Mouse (Mus musculus): Measurements from ENCODE around the gene Exoc6b. TPM values are rescaled to one million over a fixed set of nuclear protein-coding genes. Genes with fewer than 3 reads are reported as not detected.

The Exoc6b gene
- total RNA-seq, 2 experiments from 2014 or later = 41.8 to 44.0 TPM

DNA sequence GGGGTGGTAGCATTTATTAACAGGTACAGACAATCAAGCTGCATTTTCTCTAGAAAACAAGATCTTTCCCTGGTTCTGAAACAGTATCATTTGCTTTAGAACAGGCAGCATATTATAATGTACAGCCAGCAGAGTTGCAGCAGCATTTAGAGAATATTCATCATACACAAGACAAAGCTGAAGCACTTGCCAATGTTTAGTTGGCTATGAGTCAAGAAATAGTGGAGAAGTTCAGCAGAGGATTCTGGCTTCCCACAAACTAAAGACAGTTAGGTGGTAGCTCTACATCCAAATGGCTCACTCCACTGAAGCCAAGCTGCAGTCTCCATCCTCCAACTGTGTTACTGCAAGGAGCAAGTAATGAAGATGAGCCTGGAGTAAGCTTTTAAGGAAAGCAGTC, 342.4 kb downstream of the Exoc6b start:
- no peak for DNase-seq

DNA sequence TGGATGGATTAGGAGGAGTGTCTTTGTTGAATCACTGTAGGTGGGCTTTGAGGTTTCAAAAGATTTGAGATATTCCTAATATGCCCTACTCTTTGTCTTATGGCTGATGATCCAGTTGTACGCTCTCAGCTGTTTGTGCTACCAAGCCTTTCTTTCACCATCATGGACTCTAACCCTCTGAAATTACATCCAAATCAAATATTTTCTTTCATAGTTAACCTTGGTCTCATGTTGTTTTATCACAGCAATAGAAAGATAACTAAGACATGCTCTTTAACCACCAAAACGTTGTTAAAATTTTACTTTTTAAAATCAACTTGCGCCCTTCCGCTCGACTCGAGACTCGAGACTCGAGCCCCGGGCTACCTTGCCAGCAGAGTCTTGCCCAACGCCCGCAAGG, 356.1 kb downstream of the Exoc6b start:
- DNase-seq = no peak

DNA sequence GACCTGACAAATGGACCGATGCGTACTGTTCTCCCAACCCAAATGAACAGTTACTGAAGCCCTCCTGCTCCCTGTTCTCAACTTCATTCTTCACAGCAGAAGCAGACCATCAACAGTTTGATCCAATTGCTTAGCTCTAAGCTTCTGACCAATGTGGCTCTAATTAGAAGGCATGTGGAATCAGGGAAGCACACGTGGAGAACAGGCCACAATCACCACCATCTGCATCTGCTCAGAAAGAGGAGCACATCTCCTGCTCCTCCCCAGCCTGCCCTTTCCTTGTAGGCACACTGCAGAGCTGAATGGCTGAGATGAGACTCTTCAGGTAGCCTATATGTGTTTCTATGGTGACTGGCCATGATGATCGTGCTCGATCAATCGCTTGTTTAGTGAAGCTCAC, 358.5 kb downstream of the Exoc6b start:
- DNase-seq = no peak

DNA sequence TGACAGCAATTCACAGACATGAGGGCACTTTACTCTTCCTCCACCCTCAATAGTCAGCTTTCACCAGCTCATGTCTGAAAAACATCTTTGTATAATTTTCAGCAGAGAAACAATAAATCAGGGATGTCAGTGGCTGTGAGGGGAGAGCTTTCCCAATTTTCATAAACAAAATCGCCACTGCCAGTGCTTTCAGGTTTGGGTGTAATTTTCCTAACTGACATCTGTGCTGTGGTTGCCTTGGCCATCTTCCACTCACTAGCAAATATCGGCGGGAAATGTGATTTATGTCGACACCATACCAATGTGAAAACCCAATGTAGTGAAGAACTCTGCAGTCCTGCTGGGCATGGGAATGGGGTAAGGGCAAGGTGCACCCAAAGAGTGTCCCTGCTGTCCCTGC, 360.7 kb downstream of the Exoc6b start:
- DNase-seq = no peak

DNA sequence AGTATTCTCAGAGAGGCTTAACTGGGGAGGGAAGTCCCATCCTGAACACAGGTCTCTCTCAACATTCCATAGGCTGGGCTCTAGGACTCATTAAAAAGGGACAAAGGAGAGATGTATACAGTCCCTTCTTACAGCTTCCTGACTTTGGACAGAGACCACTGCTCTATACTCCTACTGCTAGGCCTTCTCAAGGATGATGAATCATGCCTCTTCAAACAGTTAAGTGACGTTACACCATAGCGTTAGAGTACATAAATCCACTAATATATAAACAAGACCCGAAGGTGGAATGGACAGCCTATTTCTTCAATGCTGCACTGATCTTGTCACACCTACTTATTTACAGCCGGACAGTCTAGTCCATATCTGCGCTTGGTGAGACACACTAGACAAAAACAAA, 369.7 kb downstream of the Exoc6b start:
- DNase-seq = no peak

DNA sequence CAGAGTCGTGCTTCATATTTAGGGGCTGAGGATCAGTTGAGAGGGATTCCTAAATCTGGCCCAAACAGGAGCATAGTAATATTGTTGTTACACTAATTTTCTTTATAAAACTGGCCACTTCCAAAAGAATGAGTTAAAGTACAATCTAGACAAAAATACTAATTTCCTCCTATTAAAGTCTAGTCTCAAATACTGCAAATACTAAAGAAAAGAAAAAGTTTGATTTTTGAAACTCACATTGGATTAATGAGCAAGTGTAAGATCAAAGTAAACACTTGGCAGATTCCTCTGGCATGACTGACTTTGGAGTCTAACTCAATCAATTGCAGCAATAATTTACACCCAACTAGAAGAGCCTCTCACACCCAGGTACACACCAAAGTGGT, 371.0 kb downstream of the Exoc6b start:
- DNase-seq = no peak

DNA sequence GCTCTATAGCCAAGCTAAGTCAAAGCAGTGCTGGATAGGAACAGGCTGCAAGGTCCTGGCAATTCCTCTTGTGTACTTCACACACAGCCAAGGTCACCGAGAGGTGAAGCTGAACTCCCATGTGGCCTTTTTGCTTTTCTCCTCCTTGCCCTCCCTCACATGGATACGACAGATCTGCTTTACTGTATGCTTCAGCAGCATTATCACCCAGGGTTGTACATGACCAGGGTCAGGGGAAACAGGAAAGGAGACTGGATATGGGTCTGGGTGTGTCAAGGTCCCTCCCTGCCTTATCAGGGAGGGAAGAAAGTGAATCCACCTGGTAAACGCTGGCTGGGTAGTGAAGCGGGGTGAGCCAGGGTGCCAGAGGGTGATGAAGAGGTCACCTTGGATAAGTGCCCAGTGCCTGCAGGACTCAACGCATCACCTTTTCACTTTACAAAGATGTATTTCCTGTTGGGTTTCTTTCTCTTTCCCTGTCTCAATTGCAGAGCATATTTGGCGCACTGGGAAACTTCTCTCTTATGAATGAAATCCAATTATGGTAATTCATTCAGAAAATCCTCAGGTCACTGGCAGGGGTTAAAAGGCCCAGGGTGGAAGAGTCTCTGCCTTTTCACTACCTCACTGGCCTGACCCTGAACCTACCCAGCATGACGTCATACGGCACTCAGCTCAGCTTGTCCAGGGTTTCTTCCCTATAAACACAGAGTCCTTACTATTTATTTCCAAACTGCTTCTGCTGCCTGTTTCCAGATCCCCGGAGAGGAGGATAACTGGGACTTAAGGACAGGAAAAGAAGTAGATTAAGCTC, 371.6 kb downstream of the Exoc6b start:
- DNase-seq = peak; percentile 59 to 63

DNA sequence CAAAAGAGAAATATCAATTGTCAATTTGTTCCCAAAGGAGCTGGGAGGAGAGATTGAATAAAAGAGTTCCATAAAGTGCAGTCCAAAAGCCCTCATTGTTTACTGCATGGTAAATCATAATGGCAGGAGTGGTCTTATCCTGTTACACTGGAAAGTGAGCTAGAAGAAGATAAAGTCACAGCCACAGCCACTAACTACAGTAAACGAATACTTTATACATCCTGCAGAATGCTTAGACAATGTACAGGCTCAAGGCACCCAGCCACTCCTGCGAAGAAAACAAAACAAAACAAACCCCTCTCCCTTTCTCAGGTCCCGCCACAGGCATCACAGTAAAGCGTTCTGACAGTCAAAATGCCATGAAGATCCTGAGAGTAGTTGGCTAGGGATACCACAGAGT, 375.5 kb downstream of the Exoc6b start:
- DNase-seq = no peak

DNA sequence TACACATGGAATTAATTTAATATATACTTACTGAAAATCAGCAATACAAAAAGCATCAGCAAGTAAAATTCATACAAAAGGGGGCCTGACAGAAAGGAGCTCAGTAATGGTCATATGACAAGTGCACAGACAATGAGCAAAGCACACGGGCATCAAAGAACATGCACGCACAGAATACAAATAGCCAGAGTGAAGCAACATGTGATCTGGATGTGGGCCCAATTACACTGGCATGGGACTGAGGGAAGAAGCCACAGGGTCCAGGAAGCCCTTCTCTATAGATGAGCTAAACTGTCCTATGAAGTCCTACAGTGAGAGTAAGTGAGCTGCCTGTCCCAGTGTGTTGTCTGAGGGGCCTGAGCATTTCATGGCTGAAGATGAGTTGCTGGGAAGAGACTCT, 376.1 kb downstream of the Exoc6b start:
- no peak for DNase-seq

DNA sequence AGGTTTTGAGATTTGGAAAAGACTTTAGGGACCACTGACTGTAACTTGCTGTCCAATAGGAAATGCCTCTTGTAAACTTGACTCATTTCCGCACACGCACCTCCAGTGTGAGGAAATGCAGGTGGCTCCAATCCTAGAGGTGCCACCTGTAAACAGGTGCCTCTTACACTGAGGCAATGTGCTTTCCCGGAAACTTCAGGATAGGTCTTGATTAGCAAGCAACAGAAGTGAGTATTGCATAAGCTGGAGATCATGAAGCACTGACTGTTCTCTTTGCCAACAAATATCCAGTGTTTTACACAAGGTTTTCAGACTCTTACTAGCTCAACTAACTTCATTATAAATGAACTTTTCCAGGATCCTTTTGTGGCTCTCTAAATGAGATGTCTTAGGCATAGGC, 377.4 kb downstream of the Exoc6b start:
- no peak for DNase-seq

DNA sequence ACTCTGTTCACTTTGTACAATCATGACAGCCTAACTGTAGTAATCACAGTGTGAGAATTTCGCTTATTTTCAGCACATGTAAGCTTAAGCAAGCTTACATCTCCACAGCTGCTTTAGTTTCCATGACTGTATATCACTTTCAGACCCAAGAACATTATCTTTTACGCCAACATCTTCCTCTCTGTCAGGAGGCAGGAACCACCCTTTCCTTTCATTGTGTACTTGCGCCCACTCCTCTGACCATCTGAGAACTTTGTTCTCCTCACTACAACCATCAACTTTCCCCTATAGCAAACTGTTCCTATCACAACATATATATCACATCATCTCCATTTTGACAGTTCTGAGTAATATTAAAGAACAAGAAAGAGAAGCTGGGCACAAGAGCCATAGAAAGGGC, 391.5 kb downstream of the Exoc6b start:
- DNase-seq = no peak

DNA sequence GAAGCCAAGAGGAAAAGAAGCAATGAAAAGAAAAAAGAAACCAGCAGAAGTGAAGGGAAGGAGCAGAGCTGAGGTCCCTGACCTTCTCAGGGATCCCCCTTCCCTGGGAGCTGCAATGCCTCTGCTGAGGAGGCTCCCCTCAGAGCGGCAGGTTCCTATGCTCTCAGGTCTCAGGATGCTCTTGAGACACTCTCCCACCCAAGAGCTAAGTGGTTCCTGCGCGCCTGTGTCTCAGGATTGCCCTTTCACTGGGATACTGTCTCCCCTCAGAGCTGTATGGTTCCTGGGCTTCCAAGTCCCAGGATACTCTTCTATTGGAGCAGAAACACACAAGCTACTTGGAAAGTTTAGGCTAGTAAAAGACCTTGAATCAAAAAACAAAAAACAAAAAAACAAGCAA, 394.4 kb downstream of the Exoc6b start:
- no peak for DNase-seq

DNA sequence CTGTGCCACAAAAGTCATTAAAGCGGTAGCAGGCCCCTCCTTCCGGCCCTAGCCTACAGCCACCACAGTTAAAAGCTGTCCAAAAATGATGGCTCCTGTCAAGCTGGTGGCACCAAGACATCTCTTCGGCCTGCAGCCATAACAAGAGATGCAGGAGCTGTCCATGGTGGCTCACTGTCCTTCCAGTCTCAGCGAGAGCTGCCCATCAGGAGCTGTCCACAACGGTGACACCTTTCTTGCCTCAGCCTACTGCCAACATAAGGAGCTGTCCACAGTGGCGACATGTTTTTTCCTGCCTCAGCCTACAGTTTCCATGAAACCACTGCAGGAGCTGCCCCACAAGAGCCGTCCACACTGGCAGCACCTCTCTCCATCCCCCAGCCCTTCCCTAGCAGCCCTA, 395.2 kb downstream of the Exoc6b start:
- DNase-seq = peak; percentile 26 to 37

DNA sequence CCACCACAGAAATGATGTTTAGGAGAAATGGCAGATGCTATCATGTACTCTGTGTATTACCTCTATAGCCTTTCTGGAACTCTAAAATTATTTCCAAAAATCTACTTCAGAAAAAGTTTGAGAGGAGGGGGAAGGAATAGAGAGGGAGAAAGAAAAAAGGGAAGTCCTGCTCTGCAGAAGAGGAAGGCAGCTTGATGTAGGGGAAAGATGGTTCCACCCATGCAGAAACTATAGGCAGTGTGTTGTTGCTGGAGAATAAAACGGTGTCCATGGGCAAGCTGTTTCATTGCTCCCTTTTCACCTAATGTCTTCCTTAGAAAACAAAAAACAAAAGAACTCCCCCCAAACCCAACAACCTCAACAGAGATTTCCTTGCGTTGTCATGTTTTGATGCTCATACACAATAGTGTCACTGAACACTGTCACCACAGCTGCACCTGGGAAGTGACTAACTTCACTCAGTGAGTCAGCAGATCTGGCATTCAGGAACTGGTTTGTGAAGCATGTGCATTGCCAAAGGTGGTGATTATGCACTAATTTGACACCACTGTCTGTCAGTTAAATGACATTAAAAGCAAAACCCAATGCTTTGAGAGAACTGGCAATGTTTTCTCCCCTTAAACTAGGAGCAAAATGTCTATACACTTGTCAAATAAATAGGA, 407.7 kb downstream of the Exoc6b start:
- no peak for DNase-seq

DNA sequence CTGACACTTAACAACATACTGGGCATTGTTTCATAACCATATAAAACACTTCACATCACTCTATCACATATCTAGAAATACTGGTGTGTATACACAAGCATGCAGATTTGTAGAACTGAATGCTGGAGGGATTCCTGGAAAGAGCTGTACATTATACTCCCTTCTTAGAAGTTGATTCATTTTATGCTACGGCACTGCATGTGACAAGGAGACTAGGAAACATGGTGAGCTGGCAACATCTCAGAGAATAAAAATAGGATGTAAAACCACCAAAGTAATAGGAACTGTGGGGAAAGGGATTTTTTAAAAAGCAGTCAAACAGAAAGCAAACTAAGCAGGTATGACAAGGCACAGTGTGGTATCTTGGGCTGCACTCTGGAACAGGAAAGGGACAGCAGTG, 408.3 kb downstream of the Exoc6b start:
- no peak for DNase-seq

DNA sequence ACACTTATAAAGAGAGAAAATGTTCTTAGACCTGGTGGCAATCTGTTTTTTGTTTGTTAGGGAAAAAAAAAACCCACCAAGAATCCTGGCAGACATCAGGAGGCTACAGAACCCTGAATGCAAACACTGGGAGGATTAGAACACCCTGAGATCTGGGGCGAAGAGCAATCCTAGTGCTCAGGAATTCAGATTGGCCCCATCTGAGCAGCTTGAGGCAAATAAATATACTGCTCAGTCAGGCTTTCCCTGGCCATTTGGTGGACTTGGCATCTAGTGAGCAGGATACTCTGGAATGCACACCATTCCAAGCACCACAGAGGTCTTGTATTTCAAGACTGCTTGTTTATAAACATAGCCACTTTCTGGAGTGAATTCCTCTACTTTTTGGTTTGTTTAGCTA, 412.2 kb downstream of the Exoc6b start:
- no peak for DNase-seq

DNA sequence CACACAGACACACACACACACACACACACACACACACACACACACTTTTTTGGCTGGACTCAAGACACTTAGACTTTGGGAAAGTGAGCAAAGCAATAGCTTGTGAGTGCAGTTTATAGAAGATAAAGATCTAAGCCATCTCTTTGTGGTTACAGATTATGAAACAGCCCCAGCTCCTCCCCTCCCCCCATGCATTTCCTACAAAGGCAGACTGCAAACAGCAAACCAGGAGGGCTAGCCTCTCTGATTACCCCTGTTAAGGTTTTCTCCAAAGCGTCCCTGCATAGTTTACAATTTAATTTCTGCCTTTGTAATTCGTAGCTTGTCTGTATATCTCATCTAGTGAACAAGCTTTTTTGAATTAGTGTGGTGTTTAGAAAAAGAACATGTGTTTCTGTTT, 412.6 kb downstream of the Exoc6b start:
- peak; percentile 17 to 47 for DNase-seq

DNA sequence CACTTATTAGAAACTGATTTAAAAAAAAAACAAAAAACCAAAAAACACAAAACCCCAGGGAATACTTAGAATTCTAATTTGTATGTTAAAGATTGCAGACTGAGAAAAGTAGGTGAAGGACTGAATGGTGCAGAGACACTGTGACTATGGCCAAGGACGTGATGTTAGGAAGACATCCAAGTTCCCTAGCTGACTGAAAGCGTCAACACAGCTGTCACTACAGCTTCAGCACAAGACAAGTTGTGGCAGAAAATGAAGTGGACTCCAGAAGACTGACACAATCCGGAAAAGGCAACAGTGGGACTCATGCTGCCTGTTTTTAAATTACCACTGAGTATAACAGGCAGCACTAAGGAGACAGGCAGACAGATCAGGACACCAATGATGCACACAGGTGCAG, 417.4 kb downstream of the Exoc6b start:
- DNase-seq = peak in 1 of 2 experiments; percentile 3

DNA sequence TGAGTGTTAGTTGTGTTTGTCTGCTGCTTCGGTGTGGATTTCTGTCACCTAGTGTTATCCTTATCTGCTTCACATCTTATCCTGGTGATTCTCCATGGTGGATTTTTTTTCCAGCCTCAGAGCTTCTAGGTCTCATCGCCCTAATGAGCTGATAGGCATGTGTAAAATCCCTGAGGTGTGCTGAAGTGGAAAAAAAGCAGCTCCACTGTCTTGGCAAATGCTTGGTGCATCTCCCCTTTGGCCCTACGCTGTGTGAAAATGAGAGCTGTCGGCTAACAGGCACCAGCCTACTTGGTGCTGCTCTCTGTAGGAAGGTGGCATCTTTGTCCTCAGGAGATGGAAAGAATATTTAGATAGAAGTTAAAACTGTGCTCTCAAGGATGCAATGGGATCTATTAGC, 422.1 kb downstream of the Exoc6b start:
- DNase-seq = no peak

DNA sequence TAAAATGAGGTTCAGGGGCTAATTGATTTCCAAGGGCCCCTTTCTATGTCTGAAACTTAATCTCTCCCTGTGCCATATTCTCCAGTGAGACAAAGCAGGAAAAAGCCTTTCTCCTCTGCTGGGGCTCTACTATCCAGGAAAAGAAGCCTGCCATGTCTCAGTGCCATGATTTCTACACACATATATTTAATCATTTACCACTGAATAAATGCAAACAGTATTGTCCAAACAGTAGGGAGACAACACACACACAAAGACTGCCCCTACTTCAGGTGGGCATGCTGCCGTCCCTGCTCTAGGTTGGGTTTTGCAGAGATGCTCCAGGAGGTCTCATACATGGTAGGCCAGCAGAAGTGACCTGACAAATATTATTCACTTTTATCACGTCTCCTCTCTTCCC, 422.6 kb downstream of the Exoc6b start:
- no peak for DNase-seq

DNA sequence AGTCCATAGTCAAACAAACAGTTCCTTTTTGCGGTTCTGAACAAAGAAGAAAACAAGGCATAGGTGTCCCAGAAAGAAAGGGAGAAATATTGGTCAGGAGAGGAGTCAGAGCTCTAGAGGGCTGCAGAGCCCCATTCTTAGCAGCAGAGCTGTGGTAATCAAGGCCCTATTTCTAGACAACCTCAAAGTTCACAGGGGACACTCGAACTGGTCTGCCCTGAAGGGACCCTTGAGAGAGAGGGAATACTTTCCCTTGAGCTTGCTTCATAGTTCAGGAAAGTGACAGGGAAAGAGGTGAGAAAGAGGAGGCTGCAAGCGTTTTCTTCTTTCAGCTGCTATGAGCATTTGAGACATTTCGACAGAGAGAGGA, 428.3 kb downstream of the Exoc6b start:
- no peak for DNase-seq

DNA sequence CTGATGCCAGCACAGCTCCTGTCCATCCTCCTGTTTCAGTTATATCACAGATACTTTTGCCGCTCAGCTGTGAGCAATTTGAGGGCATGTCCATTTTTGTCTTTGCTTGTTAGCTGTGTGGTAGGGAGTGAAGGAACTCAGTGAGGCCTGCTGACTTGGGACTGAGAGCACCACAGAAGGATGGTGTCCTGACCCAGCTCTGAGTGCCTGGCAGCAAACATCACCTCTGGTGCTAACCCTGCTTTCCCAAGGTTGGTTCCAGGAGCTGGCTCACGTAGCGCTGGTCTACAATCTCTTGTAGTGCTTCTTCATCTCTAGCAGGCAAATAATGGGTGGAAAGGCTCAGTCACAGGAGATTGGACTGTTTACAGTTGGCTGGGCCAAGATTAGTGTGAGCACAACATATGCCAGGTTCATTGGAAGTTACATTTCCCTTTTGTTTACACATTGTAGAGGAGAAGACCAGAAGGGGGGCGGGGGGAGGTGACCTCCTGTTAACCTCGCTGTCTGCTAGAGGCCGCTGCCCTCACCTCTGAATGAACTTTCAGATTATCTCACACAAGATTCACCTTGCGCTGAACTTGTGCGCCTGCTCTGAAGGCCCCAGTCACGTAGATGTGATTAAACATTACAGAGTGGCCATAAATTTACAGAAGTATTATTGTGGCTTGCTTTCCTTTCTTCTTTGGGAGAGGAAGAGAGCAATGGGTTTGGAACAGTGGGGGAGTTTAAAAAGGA, 428.8 kb downstream of the Exoc6b start:
- DNase-seq = peak; percentile 14 to 52

DNA sequence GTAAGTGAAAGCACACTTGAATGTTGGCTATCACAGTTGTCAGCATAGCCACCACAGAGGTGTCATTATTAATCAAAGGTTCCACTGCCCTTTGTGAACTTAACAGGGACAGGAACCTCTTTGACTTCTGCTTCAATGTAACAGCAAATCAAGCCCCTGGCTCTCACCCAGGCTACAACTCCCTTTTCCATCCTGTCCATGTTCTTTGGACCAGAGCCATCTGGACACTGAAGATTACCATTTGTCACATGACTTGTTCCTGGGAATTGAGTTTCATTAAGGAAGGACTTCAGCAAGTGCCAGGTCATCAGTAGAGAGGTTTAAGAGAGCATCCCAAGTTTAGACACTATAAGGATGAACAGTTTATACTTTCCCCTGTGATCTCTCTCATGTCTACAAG, 431.1 kb downstream of the Exoc6b start:
- peak; percentile 25 to 58 for DNase-seq
